Mouse (Mus musculus) layer of hippocampus, postnatal 10 days (tissue): ENCODE measurements around the gene Plekhg1. TPM values are rescaled to one million over a fixed set of nuclear protein-coding genes. Genes with fewer than 3 reads are reported as not detected.

Experiments
- DNase-seq, 2 experiments: peaks; one replicate each; pipeline ENCODE4 v3.0.0; 2021; ENCODE audit warnings: low spot score in 2 of 2
- total RNA-seq, 2 experiments: library from RNA; stranded (reverse); gene quantifications; 2 replicates each; pipeline ENCODE4 v1.2.3; 2021

Gene Plekhg1
- total RNA-seq, 2 experiments from 2014 or later = 28.8 to 29.0 TPM

DNA sequence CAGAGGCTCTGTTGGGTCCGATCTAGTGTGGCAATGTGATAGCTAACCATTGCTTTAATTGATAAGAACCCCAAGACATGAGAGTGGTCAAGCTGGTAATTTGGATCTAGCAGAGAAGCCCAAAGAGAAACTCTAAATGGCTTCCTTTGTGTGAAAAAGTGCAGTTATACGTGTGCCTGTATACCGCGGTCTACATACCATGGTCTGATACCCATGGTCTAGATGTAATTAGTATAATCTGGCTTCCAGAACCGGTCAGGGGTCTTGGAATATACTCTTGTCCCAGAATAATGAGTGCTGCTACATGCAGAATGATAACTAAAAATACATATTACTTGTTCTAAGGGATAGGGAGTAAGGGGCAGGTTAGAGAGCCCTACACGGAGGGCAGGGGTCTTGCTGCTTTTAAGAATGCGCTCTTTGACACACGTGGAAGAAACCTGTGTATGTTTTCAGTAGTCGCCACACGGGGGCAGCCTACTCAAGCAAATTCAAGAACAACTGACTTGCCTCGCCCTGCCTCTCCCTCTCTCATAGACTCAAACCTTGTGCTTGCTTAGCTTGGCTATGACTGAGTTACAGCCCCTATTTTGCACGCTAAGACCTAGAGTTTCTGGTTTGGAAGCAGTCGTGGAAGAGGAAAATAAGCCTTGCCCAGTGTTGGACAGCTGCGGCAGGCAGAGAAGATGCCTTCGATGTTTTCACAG is 256.2 kb downstream of the Plekhg1 start:
- peak; percentile 69 to 79 for DNase-seq

GRCm38 (mm10) chr10:3997851-3998426 is 257.8 kb downstream of the Plekhg1 start:
- DNase-seq = no peak

DNA sequence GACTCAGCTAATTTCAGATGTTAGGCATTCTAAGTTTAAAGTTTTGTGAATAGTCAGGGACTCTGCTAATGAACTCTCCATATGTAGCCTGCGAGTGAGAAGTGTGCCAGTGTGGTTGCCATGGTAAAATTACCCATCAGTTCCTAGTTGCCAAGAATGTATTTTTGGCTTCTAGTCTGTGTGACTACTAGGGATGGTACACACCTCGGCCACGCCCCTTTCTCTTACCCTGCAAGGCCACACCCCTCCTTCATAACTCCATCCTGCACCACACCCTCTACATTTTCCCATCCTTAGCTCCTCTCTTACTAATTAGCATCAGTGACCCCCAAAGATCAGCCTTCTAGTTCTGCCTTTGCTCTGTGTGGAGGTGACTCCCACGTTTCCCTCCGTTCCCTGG is 262.5 kb downstream of the Plekhg1 start:
- DNase-seq = no peak

GRCm38 (mm10) chr10:4005191-4005590 is 265.0 kb downstream of the Plekhg1 start:
- DNase-seq = no peak

GRCm38 (mm10) chr10:4006296-4007015 is 266.3 kb downstream of the Plekhg1 start:
- DNase-seq = no peak

Other genes starting within 250 kb of the Plekhg1 start
- 1 to 10 TPM; 4.8 to 6.2 TPM for gene Iyd, start 200.1 kb upstream of the Plekhg1 start, total RNA-seq
- gene Mthfd1l, start 232.8 kb downstream of the Plekhg1 start, total RNA-seq = 10 to 100 TPM; 13.4 to 14.4 TPM